Mouse (Mus musculus): ENCODE measurements around the gene Hoxa6. TPM values are rescaled to one million over a fixed set of nuclear protein-coding genes. Genes with fewer than 3 reads are reported as not detected.
A peak's percentile ranks its signal among the peaks of the same experiment; 100 is the strongest.

The Hoxa6 gene
- polyA plus RNA-seq, 1 experiment: 0.52 TPM

DNA sequence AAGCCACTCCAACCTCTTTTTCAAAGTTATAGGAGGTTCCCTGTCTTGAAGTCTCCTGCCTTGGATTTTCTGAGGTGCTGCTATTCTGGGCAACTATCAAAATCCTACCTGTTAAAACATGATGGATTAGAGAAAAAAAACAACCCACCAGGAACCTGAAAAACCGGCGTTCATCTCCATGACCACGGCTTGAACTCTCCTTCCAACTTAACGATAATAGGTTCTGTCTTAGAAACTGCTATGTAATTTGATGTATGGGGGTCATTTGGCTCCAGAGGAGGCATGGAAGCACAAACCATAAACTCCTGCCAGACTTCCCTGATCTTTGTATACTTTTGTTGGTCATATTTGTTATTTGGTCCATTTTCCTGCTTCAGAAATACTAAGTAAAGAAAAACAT, 34.9 kb downstream of the Hoxa6 start:
- H3K27ac ChIP-seq (ENCODE audit: insufficient read depth, low read depth, low read length): no peak overlapping the region
- H3K4me1 ChIP-seq (ENCODE audit: control insufficient read depth, insufficient read depth, insufficient read length, low read length): peaks cover 10% of the 10 kb centered on the region; the same call in 1 of the 2 replicates
- no peaks in the 10 kb centered on the region for H3K36me3 ChIP-seq (ENCODE audit: control insufficient read depth, insufficient read depth, low read length)
- 49% methylated on average over 4 of the region's 4 CpGs for whole genome bisulfite sequencing
- H3K27me3 ChIP-seq (ENCODE audit: control insufficient read depth, insufficient read depth, low read length): peaks cover 41% of the 10 kb centered on the region
- TF ChIP-seq CTCF (IDR thresholded peaks at IDR 0.05; ENCODE audit: extremely low read depth, insufficient read length, insufficient replicate concordance, low read depth, low read length) (no peak), POLR2A (IDR thresholded peaks at IDR 0.05; ENCODE audit: low read depth, low read length) (no peak)
- no peak overlapping the region for H3K4me3 ChIP-seq (ENCODE audit: low read depth, low read length)

GRCm38 (mm10) chr6:52172501-52172900, 36.0 kb downstream of the Hoxa6 start:
- TF ChIP-seq POLR2A (IDR thresholded peaks at IDR 0.05; ENCODE audit: low read depth, low read length) (no peak), CTCF (IDR thresholded peaks at IDR 0.05; ENCODE audit: extremely low read depth, insufficient read length, insufficient replicate concordance, low read depth, low read length) (no peak)
- Histone ChIP-seq H3K4me3 (ENCODE audit: low read depth, low read length) (peak overlapping the region; percentile 46), H3K27ac (ENCODE audit: insufficient read depth, low read depth, low read length) (peak overlapping the region; percentile 66), H3K27me3 (ENCODE audit: control insufficient read depth, insufficient read depth, low read length) (peaks cover 42% of the 10 kb centered on the region), H3K36me3 (ENCODE audit: control insufficient read depth, insufficient read depth, low read length) (no peaks in the 10 kb centered on the region), H3K4me1 (ENCODE audit: control insufficient read depth, insufficient read depth, insufficient read length, low read length) (peaks cover 10% of the 10 kb centered on the region; the same call in 1 of the 2 replicates)
- 24% methylated on average over 35 of the region's 35 CpGs for WGBS

DNA sequence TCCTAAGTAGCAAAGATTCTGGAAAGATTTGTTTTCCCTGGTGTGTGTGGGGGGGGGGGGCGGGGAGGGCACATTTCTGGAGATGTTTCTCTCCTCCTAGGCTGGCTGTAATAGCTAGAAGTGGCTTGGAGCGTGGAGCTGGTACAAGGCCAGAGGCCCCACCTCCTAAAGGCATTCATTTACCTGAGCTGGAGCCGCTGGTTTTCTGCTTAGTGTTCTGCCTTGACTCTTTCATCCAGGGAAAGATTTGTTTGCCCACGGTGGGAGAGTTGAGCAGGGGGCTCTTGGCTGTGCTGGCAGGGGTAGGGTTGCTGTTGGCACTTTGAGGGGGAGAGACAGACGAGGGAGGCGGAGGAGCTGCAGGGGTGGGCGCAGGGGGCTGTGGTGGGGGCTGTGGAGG, 36.6 kb downstream of the Hoxa6 start:
- no peak for TF ChIP-seq CTCF (IDR thresholded peaks at IDR 0.05; ENCODE audit: extremely low read depth, insufficient read length, insufficient replicate concordance, low read depth, low read length)
- TF ChIP-seq POLR2A (IDR thresholded peaks at IDR 0.05; ENCODE audit: low read depth, low read length): no peak
- peaks cover 39% of the 10 kb centered on the region for H3K27me3 ChIP-seq (ENCODE audit: control insufficient read depth, insufficient read depth, low read length)
- H3K27ac ChIP-seq (ENCODE audit: insufficient read depth, low read depth, low read length): no peak overlapping the region
- WGBS: 53% methylated on average over 7 of the region's 7 CpGs
- peaks cover 10% of the 10 kb centered on the region; the same call in 1 of the 2 replicates for H3K4me1 ChIP-seq (ENCODE audit: control insufficient read depth, insufficient read depth, insufficient read length, low read length)
- H3K4me3 ChIP-seq (ENCODE audit: low read depth, low read length): no peak overlapping the region
- no peaks in the 10 kb centered on the region for H3K36me3 ChIP-seq (ENCODE audit: control insufficient read depth, insufficient read depth, low read length)

DNA sequence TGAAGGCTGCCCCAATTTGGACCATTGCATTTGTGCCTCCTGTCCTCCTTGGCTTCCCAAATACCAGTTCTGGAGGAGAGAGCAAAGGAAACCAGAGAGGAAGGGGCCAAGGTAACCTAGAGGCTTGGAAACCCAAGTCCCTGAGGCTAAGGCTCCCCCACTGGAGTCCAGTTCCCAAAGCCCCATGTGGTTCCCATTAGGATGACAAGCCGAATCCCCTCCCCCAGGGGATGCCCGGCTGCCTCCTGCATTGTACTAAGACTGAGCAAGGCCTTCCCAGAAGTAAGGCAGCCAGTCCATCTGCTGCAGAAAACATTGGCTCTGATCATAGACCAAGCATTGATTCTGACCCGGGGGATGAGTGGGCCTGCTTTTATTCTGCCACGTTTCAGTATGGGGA, 37.2 kb downstream of the Hoxa6 start:
- Histone ChIP-seq H3K36me3 (ENCODE audit: control insufficient read depth, insufficient read depth, low read length) (no peaks in the 10 kb centered on the region), H3K27me3 (ENCODE audit: control insufficient read depth, insufficient read depth, low read length) (peaks cover 39% of the 10 kb centered on the region), H3K4me3 (ENCODE audit: low read depth, low read length) (no peak overlapping the region), H3K27ac (ENCODE audit: insufficient read depth, low read depth, low read length) (peak overlapping the region; percentile 67), H3K4me1 (ENCODE audit: control insufficient read depth, insufficient read depth, insufficient read length, low read length) (peaks cover 10% of the 10 kb centered on the region; the same call in 1 of the 2 replicates)
- TF ChIP-seq POLR2A (IDR thresholded peaks at IDR 0.05; ENCODE audit: low read depth, low read length) (no peak), CTCF (IDR thresholded peaks at IDR 0.05; ENCODE audit: extremely low read depth, insufficient read length, insufficient replicate concordance, low read depth, low read length) (no peak)
- 68% methylated on average over 4 of the region's 4 CpGs for WGBS

- 71% methylated on average over 5 of the region's 5 CpGs for WGBS
- Histone ChIP-seq H3K36me3 (ENCODE audit: control insufficient read depth, insufficient read depth, low read length) (no peaks in the 10 kb centered on the region), H3K4me1 (ENCODE audit: control insufficient read depth, insufficient read depth, insufficient read length, low read length) (peaks cover 10% of the 10 kb centered on the region; the same call in 1 of the 2 replicates), H3K4me3 (ENCODE audit: low read depth, low read length) (no peak overlapping the region), H3K27ac (ENCODE audit: insufficient read depth, low read depth, low read length) (peak overlapping the region; percentile 67), H3K27me3 (ENCODE audit: control insufficient read depth, insufficient read depth, low read length) (peaks cover 38% of the 10 kb centered on the region)
- TF ChIP-seq CTCF (IDR thresholded peaks at IDR 0.05; ENCODE audit: extremely low read depth, insufficient read length, insufficient replicate concordance, low read depth, low read length) (no peak), POLR2A (IDR thresholded peaks at IDR 0.05; ENCODE audit: low read depth, low read length) (no peak)
Observed at GRCm38 (mm10) chr6:52170898-52171223, 37.7 kb downstream of the Hoxa6 start.

- Histone ChIP-seq H3K27ac (ENCODE audit: insufficient read depth, low read depth, low read length) (peak overlapping the region; percentile 67), H3K36me3 (ENCODE audit: control insufficient read depth, insufficient read depth, low read length) (no peaks in the 10 kb centered on the region), H3K27me3 (ENCODE audit: control insufficient read depth, insufficient read depth, low read length) (peaks cover 35% of the 10 kb centered on the region), H3K4me3 (ENCODE audit: low read depth, low read length) (peak overlapping the region; percentile 30), H3K4me1 (ENCODE audit: control insufficient read depth, insufficient read depth, insufficient read length, low read length) (peaks cover 10% of the 10 kb centered on the region; the same call in 1 of the 2 replicates)
- no peak for TF ChIP-seq CTCF (IDR thresholded peaks at IDR 0.05; ENCODE audit: extremely low read depth, insufficient read length, insufficient replicate concordance, low read depth, low read length)
- no peak for TF ChIP-seq POLR2A (IDR thresholded peaks at IDR 0.05; ENCODE audit: low read depth, low read length)
- WGBS: 74% methylated on average over 40 of the region's 40 CpGs
Observed at GRCm38 (mm10) chr6:52170166-52170897, 38.2 kb downstream of the Hoxa6 start.

- 72% methylated on average over 16 of the region's 16 CpGs for WGBS
- H3K27ac ChIP-seq (ENCODE audit: insufficient read depth, low read depth, low read length): peak overlapping the region; percentile 67
Observed at GRCm38 (mm10) chr6:52169499-52170165, 38.9 kb downstream of the Hoxa6 start.

More at GRCm38 (mm10) chr6:52169499-52170165, 38.9 kb downstream of the Hoxa6 start:
- Histone ChIP-seq H3K4me3 (ENCODE audit: low read depth, low read length) (0 out of 2 replicates have a peak overlapping the region, but pooled peaks have one; percentile 30), H3K4me1 (ENCODE audit: control insufficient read depth, insufficient read depth, insufficient read length, low read length) (peaks cover 10% of the 10 kb centered on the region; the same call in 1 of the 2 replicates), H3K27me3 (ENCODE audit: control insufficient read depth, insufficient read depth, low read length) (peaks cover 29% of the 10 kb centered on the region; the same call in 1 of the 2 replicates), H3K36me3 (ENCODE audit: control insufficient read depth, insufficient read depth, low read length) (no peaks in the 10 kb centered on the region)
- no peak for TF ChIP-seq CTCF (IDR thresholded peaks at IDR 0.05; ENCODE audit: extremely low read depth, insufficient read length, insufficient replicate concordance, low read depth, low read length)
- no peak for TF ChIP-seq POLR2A (IDR thresholded peaks at IDR 0.05; ENCODE audit: low read depth, low read length)
